Mouse (Mus musculus): ENCODE data around the gene Stx1b.

Gene Stx1b

GRCm38 (mm10) chr7:127817053-127817452 lies 7.3 kb downstream of the Stx1b start:
- DNase-seq (ENCODE audit: low read depth) = no peak

- peak; percentile 34 for DNase-seq (ENCODE audit: low read depth)
Measured at GRCm38 (mm10) chr7:127815954-127816821, 8.2 kb downstream of the Stx1b start.

GRCm38 (mm10) chr7:127815116-127815665 lies 9.2 kb downstream of the Stx1b start:
- DNase-seq (ENCODE audit: low read depth) = no peak

- DNase-seq (ENCODE audit: low read depth) = no peak
Measured at GRCm38 (mm10) chr7:127814241-127814921, 10.0 kb downstream of the Stx1b start.

GRCm38 (mm10) chr7:127813821-127814220 lies 10.5 kb downstream of the Stx1b start:
- DNase-seq (ENCODE audit: low read depth) = no peak

GRCm38 (mm10) chr7:127812292-127812691 lies 12.1 kb downstream of the Stx1b start:
- DNase-seq (ENCODE audit: low read depth) = no peak

- no peak for DNase-seq (ENCODE audit: low read depth)
Measured at GRCm38 (mm10) chr7:127811240-127811639, 13.1 kb downstream of the Stx1b start.

GRCm38 (mm10) chr7:127810650-127811049 lies 13.7 kb downstream of the Stx1b start:
- DNase-seq (ENCODE audit: low read depth) = no peak

GRCm38 (mm10) chr7:127809846-127810245 lies 14.5 kb downstream of the Stx1b start:
- no peak for DNase-seq (ENCODE audit: low read depth)

GRCm38 (mm10) chr7:127808821-127809220 lies 15.5 kb downstream of the Stx1b start:
- DNase-seq (ENCODE audit: low read depth) = no peak

- no peak for DNase-seq (ENCODE audit: low read depth)
Measured at GRCm38 (mm10) chr7:127802313-127802712, 22.0 kb downstream of the Stx1b start.

- DNase-seq (ENCODE audit: low read depth) = no peak
Measured at GRCm38 (mm10) chr7:127801010-127801621, 23.2 kb downstream of the Stx1b start.

GRCm38 (mm10) chr7:127800435-127801009 lies 23.8 kb downstream of the Stx1b start, which contains the start of gene Hsd3b7:
Gene Hsd3b7, plus strand, starts transcription at chr7:127800604.
- peak; percentile 88 for DNase-seq (ENCODE audit: low read depth)

GRCm38 (mm10) chr7:127799738-127800137 lies 24.6 kb downstream of the Stx1b start:
- DNase-seq (ENCODE audit: low read depth) = no peak

- DNase-seq (ENCODE audit: low read depth) = no peak
Measured at GRCm38 (mm10) chr7:127799211-127799610, 25.1 kb downstream of the Stx1b start.

GRCm38 (mm10) chr7:127798591-127798990 lies 25.8 kb downstream of the Stx1b start:
- no peak for DNase-seq (ENCODE audit: low read depth)

GRCm38 (mm10) chr7:127797076-127797845 lies 27.1 kb downstream of the Stx1b start:
- DNase-seq (ENCODE audit: low read depth) = no peak

- no peak for DNase-seq (ENCODE audit: low read depth)
Measured at GRCm38 (mm10) chr7:127785308-127785707, 39.0 kb downstream of the Stx1b start, which contains the start of gene Gm49388. Gene Gm49388, plus strand, starts transcription at chr7:127785608.

GRCm38 (mm10) chr7:127778350-127778749 lies 46.0 kb downstream of the Stx1b start:
- DNase-seq (ENCODE audit: low read depth) = no peak

- peak; percentile 76 for DNase-seq (ENCODE audit: low read depth)
Measured at GRCm38 (mm10) chr7:127777474-127778266, 46.7 kb downstream of the Stx1b start.

Measured in induced T-regulatory cell, adult 2 months (primary cell).